Mouse (Mus musculus): ENCODE measurements at regions not wholly inside any gene's neighbourhood (a gene's known extent, or its start where the extent isn't known, plus 50 kb on each side); places are given as distances from the start of the nearest gene placed in this dataset.

DNA sequence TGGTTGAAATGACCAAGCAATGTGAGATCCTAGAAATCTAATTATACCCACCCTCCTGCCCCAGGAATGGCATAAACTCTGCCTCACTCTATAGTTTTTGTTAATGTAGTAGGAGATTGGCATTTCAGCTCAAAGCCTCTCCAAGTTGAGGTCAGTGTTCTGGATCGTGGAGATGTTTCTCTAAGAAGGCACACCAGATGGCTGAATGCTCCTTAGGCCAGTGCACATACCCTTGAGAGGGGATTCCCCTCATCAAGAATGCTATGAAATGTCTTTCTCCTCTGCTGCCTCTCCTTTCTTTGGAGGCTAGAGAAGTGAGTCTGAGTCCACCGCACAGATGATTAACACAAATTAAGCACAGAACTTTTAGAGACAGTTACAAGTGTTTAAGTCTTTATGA, 214.7 kb upstream of the N6amt1 start:
- TF ChIP-seq CTCF (conservative IDR thresholded peaks at IDR 0.05; ENCODE audit: low read length) = no peak
- no peak for TF ChIP-seq POU5F1 (IDR thresholded peaks at IDR 0.05; ENCODE audit: borderline replicate concordance, low read length)

Measured in E14TG2a.4 (cell line).